Mouse (Mus musculus) testis, adult 2 months (tissue): ENCODE measurements around the gene Sparc. TPM values are rescaled to one million over a fixed set of nuclear protein-coding genes. Genes with fewer than 3 reads are reported as not detected.

Source experiments
- H3K27ac ChIP-seq: fragments of 200-500 bp; 2 replicates; pipeline ENCODE4 v1.5.1; 2012; ENCODE audit warnings: low read depth, low read length; ENCODE audit not compliant: control insufficient read depth, insufficient read depth
- H3K27me3 ChIP-seq: fragments of 200-500 bp; 2 replicates; pipeline ENCODE4 v1.6.1; 2012; ENCODE audit warnings: mild to moderate bottlenecking, low read length, moderate library complexity; ENCODE audit not compliant: control insufficient read depth, insufficient read depth
- H3K36me3 ChIP-seq: fragments of 200-500 bp; 2 replicates; pipeline ENCODE4 v1.6.1; 2012; ENCODE audit warnings: mild to moderate bottlenecking, low read length; ENCODE audit not compliant: control insufficient read depth, insufficient read depth
- H3K4me1 ChIP-seq: fragments of 200-500 bp; 2 replicates; pipeline ENCODE4 v1.6.1; 2012; ENCODE audit warnings: low read length; ENCODE audit not compliant: control insufficient read depth, insufficient read depth
- H3K4me3 ChIP-seq: fragments of 200-500 bp; 2 replicates; pipeline ENCODE4 v1.5.1; 2012; ENCODE audit warnings: low read depth, mild to moderate bottlenecking, low read length, moderate library complexity, mixed read lengths; ENCODE audit not compliant: control insufficient read depth
- CTCF ChIP-seq: fragments of 200-500 bp; IDR thresholded peaks from 2 replicates; pipeline ENCODE4 v1.5.1; 2012; ENCODE audit warnings: low read depth, mild to moderate bottlenecking, inconsistent platforms, low read length, moderate library complexity; ENCODE audit not compliant: control insufficient read depth, insufficient read depth, insufficient replicate concordance
- POLR2A ChIP-seq: fragments of 200-500 bp; IDR thresholded peaks from 2 replicates; pipeline ENCODE4 v1.6.1; 2012; ENCODE audit warnings: low read depth, mild to moderate bottlenecking, inconsistent platforms, low read length, moderate library complexity; ENCODE audit not compliant: control insufficient read depth
- polyA plus RNA-seq: library from polyadenylated mRNA; depleted of rRNA; stranded (reverse); fragments of >200 nt; gene quantifications from 2 replicates; pipeline ENCODE4 v1.2.3, GENCODE M21; 2012

Sparc gene
- polyA plus RNA-seq, 1 experiment: 406 TPM

GRCm38 (mm10) chr11:55412680-55413415 lies 10.1 kb downstream of the Sparc start:
- Histone ChIP-seq H3K4me1 (peaks cover 4% of the 10 kb centered on the region), H3K27me3 (no peaks in the 10 kb centered on the region), H3K27ac (peak overlapping the region; percentile 10; the same call in 1 of the 2 replicates), H3K36me3 (no peaks in the 10 kb centered on the region), H3K4me3 (no peak overlapping the region)
- no peak for TF ChIP-seq CTCF
- TF ChIP-seq POLR2A: no peak

DNA sequence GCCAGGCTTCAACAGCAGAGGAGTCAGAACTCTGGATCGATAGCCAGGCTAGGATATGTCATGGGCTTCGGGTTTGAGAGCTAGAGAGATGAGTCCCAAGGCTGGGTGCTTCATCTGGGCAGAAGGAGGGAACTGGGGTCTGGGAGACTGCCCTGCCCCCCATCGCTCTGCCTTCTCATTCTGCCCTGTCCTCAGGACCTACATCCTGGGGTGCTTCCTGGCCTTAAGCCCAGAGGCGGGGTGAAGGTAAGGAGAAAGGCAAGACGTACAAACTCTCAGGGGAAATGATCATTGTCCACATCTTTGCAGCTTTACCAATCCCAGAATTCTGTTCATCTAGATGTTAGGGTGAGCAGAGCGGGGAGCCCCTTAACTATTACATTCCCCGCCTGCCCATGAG lies 10.9 kb downstream of the Sparc start:
- Histone ChIP-seq H3K4me1 (peaks cover 2% of the 10 kb centered on the region), H3K36me3 (no peaks in the 10 kb centered on the region)

GRCm38 (mm10) chr11:55410502-55410901 lies 12.5 kb downstream of the Sparc start:
- H3K36me3 ChIP-seq: no peaks in the 10 kb centered on the region
- H3K27ac ChIP-seq: no peak overlapping the region
- H3K27me3 ChIP-seq: no peaks in the 10 kb centered on the region
- H3K4me1 ChIP-seq: peaks cover 4% of the 10 kb centered on the region
- H3K4me3 ChIP-seq: no peak overlapping the region
- TF ChIP-seq POLR2A (no peak), CTCF (no peak)

More for the DNA sequence above, 10.9 kb downstream of the Sparc start:
- no peak overlapping the region for H3K27ac ChIP-seq
- H3K4me3 ChIP-seq: no peak overlapping the region
- TF ChIP-seq CTCF (no peak), POLR2A (no peak)
- H3K27me3 ChIP-seq: no peaks in the 10 kb centered on the region

DNA sequence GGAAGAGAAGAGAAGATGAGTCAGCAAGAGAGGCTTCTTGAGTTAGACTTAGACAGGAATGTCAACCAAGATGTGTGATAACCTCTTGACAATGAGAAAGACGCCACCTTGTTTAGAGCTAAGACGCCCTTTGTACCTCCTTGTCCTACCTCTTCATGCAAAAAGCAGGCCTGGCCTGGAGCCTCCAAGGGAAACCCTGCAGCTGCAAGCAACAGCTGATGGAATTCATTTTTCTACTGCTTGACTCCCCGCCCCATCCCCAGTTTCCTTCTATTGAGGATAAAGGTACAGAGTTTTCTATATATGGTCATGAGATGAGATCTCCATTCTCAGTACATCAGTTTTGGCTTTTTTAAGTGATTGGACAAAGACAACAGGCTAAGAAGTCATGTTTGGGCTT lies 13.0 kb downstream of the Sparc start:
- Histone ChIP-seq H3K27ac (no peak overlapping the region; the same call in 1 of the 2 replicates), H3K4me3 (no peak overlapping the region), H3K27me3 (no peaks in the 10 kb centered on the region), H3K36me3 (no peaks in the 10 kb centered on the region), H3K4me1 (peaks cover 3% of the 10 kb centered on the region)
- TF ChIP-seq CTCF (no peak), POLR2A (no peak)

DNA sequence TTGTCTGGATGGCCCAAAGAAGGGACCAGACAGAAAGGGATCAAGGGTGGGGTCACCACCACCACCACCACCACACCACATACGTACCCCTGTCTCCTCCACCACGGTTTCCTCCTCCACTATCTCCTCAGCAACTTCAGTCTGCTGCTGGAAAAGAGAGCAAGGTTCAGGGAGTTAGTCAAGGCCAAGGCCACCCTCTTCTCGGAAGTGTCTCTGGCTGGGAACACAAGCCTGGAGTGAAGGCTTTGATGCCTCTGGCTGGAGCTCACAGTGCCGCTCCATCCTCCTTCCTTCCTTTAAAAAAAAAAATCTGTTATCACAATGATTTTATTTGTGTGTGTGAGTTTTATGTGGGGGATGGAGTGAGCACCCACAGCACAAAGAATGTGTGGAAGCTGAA lies 15.8 kb downstream of the Sparc start:
- H3K4me1 ChIP-seq: peaks cover 3% of the 10 kb centered on the region
- no peaks in the 10 kb centered on the region for H3K36me3 ChIP-seq
- no peaks in the 10 kb centered on the region for H3K27me3 ChIP-seq
- H3K27ac ChIP-seq: peak overlapping the region; percentile 57; the same call in 1 of the 2 replicates
- TF ChIP-seq CTCF: no peak
- TF ChIP-seq POLR2A: no peak
- H3K4me3 ChIP-seq: no peak overlapping the region

DNA sequence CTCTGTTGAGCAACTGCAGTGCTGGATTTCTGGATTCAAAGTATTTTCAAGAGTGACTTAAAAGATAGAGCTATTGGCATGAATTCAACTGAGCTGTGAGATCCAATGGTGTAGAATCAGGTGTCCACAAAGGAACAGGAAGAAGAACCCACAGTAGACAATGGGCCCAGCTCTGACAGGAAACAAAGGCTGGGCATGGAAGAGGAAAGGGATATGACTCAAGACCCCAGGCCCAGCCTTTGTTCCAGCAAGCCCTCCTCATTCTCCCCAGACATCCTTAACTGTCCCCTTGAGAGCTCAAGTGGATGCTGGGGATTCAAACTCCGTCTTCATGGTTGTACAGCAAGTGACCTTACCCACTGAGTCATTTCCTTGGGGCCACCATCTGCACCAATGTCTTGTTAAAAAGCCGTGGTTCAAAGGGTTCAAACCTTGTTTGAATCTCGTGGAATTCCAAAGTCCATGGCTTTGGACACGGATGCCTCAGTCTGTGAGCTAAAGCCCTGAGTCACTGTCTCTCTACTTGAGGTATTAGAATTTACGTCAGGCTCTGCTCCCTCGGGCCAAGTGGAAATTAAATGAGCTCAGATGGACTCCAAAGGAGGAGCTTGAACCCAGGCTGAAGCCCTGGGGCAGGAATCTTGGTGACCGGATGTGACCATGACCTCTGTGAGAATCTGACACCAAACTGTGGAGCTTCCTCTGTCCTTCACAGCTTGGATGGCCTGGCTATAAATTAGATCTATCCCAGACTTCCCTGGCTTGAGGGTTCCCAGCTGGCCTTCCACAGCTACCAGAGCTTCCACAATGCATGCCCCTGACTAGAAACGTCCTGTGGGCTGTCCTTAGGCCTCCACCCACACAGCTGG lies 17.1 kb downstream of the Sparc start:
- no peak for TF ChIP-seq CTCF
- no peak for TF ChIP-seq POLR2A
- H3K27ac ChIP-seq: peak overlapping the region; percentile 43; the same call in 1 of the 2 replicates
- peaks cover 3% of the 10 kb centered on the region for H3K4me1 ChIP-seq
- H3K27me3 ChIP-seq: no peaks in the 10 kb centered on the region
- H3K36me3 ChIP-seq: no peaks in the 10 kb centered on the region
- H3K4me3 ChIP-seq: no peak overlapping the region

GRCm38 (mm10) chr11:55404659-55405457 lies 18.1 kb downstream of the Sparc start:
- no peak overlapping the region for H3K27ac ChIP-seq
- TF ChIP-seq POLR2A (no peak), CTCF (no peak)
- no peaks in the 10 kb centered on the region for H3K36me3 ChIP-seq
- peaks cover 3% of the 10 kb centered on the region for H3K4me1 ChIP-seq
- H3K27me3 ChIP-seq: no peaks in the 10 kb centered on the region
- H3K4me3 ChIP-seq: no peak overlapping the region
